Mouse (Mus musculus): Measurements from ENCODE around the gene Olfr1359.
"Not testable (repeated sequence)": the region's sequence is repeated elsewhere in the genome, so short reads cannot be mapped to it uniquely, and the experiment has no call there.

Olfr1359 gene

GRCm38 (mm10) chr13:21697811-21698210 is at the start of gene Olfr1359:
Gene Olfr1359, plus strand, starts transcription at chr13:21698111.
- no peak for DNase-seq (ENCODE audit: low read depth, low spot score)

DNA sequence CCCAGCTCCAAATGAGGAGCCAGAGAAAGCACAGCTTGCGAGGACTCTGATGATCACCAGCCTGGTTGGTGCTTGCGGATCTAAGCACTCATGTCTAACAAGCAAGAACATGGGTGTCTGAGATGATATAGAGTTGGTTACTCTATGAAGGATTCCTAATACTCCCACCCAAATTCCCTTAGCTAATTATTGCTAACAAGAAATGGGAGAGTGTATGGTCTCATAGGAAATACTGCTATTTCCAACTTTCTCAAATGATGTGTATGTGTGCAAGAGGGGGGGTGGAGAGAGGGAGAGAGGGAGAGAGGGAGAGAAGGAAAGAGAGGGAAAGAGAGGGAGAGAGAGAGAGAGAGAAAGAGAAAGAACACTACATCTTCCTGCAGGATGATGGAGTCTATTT is 34.6 kb upstream of the Olfr1359 start, which contains the start of gene Olfr1361:
Gene Olfr1361 (minus strand): TSS at position 101 of the 400 bp plus-strand sequence.
- DNase-seq (ENCODE audit: low read depth, low spot score) = no peak

GRCm38 (mm10) chr13:21677305-21677704 is 20.6 kb upstream of the Olfr1359 start, which contains the start of gene Olfr1360:
Gene Olfr1360, minus strand, starts transcription at chr13:21677405.
- DNase-seq (ENCODE audit: low read depth, low spot score) = no peak

- no peak for DNase-seq (ENCODE audit: low read depth, low spot score)
Measured at GRCm38 (mm10) chr13:21706669-21707068, 8.8 kb downstream of the Olfr1359 start.

DNA sequence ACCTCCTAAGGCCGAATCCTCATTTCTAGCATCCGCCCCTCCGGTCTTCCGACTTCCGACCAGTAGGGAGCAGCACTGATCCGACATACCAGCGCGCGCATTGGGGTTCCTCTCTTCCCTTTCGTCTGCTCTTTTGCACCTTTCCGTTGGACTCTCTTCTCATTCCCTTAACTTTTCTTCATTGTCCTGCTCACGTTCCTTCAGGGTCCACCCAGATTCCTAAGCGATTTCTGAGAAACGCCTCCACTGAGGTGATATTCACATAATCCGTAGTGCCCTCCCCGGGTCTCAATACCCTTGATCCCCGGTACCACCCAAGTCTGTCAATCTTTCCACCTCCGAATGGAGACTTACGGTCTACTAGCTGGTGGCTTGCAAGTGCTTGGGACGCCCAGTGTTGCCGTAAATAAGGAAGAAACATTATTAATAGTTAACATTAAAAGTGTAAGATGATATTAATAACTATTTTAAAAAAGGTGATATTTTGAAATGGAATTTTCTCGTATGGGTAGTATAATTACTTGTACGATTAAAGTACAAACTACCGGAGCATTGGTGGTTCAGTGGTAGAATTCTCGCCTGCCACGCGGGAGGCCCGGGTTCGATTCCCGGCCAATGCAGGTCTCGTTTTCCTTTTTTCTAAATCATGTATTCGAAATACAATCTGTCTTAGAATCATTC is 12.3 kb downstream of the Olfr1359 start:
- DNase-seq (ENCODE audit: low read depth, low spot score) = peak; percentile 76

- peak; percentile 67 for DNase-seq (ENCODE audit: low read depth, low spot score)
Measured at GRCm38 (mm10) chr13:21710821-21711525, 13.1 kb downstream of the Olfr1359 start.

- DNase-seq (ENCODE audit: low read depth, low spot score) = no peak
Measured at GRCm38 (mm10) chr13:21711698-21712097, 13.8 kb downstream of the Olfr1359 start.

GRCm38 (mm10) chr13:21714725-21715124 is 16.8 kb downstream of the Olfr1359 start:
- no peak for DNase-seq (ENCODE audit: low read depth, low spot score)

- no peak for DNase-seq (ENCODE audit: low read depth, low spot score)
Measured at GRCm38 (mm10) chr13:21715131-21715863, 17.4 kb downstream of the Olfr1359 start.

DNA sequence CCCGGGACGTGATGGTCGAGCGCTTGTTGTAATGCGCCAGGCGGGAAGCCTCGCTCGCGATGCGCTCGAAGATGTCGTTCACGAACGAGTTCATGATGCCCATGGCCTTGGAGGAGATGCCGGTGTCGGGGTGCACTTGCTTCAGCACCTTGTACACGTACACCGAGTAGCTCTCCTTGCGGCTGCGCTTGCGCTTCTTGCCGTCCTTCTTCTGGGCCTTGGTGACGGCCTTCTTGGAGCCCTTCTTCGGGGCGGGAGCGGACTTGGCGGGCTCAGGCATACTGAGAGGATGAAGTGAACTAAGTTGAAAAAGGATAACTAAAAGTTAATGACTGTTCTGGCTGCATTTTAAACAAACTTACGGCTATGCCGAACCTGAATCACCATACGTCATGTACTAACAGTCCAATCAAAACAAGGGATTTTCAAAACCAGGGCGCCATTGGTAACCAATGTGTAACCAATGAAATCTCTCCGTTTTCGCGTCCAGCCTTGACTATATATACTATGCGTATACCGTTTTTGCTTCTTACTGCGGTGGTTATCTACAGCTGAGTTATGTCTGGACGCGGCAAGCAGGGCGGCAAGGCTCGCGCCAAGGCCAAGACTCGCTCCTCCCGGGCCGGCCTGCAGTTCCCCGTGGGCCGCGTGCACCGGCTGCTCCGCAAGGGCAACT is 18.1 kb downstream of the Olfr1359 start, which contains the start of the genes Hist1h2bl and Hist1h2ai:
Gene Hist1h2bl (minus strand): TSS at position 280 of the 676 bp plus-strand sequence.
Gene Hist1h2ai (plus strand): TSS at position 559 of the 676 bp plus-strand sequence.
- peak; percentile 83 for DNase-seq (ENCODE audit: low read depth, low spot score)

DNA sequence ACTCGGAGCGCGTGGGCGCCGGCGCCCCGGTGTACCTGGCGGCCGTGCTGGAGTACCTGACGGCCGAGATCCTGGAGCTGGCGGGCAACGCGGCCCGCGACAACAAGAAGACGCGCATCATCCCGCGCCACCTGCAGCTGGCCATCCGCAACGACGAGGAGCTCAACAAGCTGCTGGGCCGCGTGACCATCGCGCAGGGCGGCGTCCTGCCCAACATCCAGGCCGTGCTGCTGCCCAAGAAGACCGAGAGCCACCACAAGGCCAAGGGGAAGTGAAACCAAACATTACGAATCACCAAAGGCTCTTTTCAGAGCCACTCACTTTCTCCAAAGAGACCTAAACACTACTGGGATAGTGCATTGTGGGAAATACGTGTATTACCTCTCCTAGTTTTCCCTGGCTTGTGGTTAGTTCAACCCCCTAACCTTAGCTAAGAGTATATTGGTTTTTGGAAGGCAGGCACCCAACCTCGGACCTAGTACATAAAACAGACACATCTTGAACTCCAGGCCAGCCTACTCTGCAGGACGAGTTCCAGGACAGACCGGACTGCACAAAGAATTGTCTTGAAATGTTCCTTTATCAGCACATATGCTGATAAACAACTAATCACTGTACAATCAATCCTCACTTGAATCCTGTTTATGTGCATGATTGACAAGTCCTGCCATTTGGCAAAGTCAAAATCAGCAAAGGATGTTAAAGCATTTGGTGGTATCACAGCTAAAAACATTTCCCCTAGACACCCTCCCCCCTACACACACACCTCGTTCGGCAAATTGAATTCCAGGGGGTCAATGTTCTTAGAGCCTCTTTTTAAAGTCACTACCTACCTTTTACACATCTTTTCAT is 18.9 kb downstream of the Olfr1359 start:
- not testable (repeated sequence) for DNase-seq (ENCODE audit: low read depth, low spot score)

DNA sequence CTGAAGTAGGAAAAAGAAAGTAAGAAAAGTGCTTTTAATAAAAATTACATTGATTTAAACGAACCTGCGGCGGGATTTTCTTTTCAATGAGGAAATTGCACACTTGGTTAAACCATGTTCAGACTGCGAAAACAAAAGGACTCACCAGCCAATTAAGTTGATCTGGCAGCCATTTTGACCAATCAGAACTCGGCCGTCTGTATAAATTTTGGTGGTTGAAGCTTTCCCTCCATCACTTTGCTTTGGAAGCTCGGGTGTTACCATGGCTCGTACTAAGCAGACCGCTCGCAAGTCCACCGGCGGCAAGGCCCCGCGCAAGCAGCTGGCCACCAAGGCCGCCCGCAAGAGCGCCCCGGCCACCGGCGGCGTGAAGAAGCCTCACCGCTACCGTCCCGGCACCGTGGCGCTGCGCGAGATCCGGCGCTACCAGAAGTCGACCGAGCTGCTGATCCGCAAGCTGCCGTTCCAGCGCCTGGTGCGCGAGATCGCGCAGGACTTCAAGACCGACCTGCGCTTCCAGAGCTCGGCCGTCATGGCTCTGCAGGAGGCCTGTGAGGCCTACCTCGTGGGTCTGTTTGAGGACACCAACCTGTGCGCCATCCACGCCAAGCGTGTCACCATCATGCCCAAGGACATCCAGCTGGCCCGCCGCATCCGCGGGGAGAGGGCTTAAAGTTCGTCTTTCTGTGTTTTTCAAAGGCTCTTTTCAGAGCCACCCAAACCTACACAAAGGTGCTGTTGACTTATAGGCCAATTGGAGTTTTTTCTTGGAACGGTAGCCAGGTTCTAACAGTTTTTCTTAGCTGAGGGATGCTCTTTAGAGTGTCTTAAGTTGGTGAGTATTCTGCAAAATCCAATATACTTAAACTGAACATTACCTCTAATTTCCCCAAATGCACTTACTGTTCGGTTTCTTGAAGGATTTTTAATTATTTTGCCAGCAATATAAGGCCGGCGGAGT is 19.8 kb downstream of the Olfr1359 start, which contains the start of gene Hist1h3h:
Gene Hist1h3h (plus strand): TSS at position 263 of the 961 bp plus-strand sequence.
- DNase-seq (ENCODE audit: low read depth, low spot score) = not testable (repeated sequence)

GRCm38 (mm10) chr13:21718381-21719080 is 20.6 kb downstream of the Olfr1359 start:
- no peak for DNase-seq (ENCODE audit: low read depth, low spot score)

- not testable (repeated sequence) for DNase-seq (ENCODE audit: low read depth, low spot score)
Measured at GRCm38 (mm10) chr13:21721107-21721756, 23.3 kb downstream of the Olfr1359 start.

DNA sequence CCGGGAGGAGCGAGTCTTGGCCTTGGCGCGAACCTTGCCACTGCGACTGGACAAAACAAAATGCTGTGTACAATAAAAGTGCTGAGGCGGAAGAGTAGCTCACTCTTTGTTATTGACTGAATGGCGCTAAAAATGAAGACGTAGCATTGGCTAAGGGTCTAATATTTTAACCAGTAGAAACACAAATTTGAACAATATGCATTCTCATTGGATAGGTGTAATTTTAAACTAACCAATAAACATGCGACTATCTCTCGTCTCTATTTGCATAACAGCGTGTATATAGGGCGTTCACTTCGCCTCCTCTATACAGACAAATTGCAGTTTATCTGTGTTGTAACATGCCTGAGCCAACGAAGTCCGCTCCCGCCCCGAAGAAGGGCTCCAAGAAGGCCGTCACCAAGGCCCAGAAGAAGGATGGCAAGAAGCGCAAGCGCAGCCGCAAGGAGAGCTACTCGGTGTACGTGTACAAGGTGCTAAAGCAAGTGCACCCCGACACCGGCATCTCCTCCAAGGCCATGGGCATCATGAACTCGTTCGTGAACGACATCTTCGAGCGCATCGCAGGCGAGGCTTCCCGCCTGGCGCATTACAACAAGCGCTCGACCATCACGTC is 24.0 kb downstream of the Olfr1359 start, which contains the start of gene Hist1h2bm:
Gene Hist1h2bm (plus strand): TSS at position 288 of the 616 bp plus-strand sequence.
- peak; percentile 69 for DNase-seq (ENCODE audit: low read depth, low spot score)

DNA sequence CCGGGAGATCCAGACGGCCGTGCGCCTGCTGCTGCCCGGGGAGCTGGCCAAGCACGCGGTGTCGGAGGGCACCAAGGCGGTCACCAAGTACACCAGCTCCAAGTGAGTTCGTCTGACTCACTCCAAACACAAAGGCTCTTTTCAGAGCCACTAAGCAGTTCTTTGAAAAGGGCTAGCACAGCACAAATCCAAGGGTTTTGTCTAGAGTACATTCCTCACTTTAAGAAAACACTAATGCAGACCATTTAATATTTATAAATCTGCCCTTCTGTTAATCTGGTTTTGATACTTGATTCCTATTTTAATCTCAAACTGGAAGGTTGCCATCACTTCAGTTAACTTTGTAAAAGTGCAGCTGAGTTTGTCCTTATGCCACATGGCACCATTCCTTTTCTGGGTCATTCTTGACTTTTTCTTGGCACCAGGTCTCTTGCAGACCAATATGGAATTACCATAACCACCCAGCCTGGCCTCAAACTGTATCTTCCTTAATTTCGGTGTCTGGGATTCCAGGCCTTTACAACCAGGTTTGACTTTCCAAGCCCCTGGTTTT is 24.5 kb downstream of the Olfr1359 start:
- DNase-seq (ENCODE audit: low read depth, low spot score) = no peak

All from retina, adult 2 months (tissue).